Mouse (Mus musculus): ENCODE measurements around the gene Terf2. TPM values are rescaled to one million over a fixed set of nuclear protein-coding genes. Genes with fewer than 3 reads are reported as not detected.

Gene Terf2
- polyA plus RNA-seq (2017; shearing (Covaris generic)): 28.7 TPM

DNA sequence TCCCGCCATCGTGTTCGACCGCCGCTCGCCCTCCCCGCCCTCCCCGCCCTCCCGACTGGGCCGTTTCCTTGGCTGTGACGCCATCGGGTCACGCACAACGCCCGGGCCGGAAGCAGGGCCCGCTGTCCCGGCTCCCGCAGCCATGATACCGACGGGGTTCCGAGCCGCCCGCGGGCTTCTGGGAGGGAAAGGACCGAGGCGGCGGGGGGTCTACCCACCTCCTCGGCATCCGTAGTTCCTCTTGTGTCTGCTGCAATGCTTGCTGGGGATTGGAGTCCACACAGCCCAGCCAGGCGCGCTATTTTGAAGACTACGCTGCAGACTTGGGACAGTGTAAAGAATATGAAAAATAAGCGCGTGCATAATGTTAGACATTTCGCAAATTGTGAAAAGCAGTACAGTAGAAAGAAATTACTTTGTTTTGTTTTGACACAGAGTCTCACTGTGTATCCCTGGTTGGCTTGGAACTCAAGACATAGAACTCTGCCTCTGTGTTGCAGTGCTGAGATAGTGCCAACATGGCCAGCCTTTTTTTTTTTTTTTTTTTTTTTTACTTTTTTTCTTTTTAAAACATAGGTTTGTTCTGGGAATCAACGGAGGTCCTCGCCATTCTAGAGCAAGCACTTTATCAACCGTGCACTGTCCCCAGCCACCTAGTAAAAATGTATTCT lies at the start of gene Terf2:
TSS of gene Terf2 (minus strand) at position 182 of the 671 bp plus-strand sequence.

GRCm38 (mm10) chr8:107065511-107066496 lies 30.5 kb downstream of the Terf2 start, which contains the start of gene Tmed6:
Tmed6 (minus strand) TSS chr8:107065644.

DNA sequence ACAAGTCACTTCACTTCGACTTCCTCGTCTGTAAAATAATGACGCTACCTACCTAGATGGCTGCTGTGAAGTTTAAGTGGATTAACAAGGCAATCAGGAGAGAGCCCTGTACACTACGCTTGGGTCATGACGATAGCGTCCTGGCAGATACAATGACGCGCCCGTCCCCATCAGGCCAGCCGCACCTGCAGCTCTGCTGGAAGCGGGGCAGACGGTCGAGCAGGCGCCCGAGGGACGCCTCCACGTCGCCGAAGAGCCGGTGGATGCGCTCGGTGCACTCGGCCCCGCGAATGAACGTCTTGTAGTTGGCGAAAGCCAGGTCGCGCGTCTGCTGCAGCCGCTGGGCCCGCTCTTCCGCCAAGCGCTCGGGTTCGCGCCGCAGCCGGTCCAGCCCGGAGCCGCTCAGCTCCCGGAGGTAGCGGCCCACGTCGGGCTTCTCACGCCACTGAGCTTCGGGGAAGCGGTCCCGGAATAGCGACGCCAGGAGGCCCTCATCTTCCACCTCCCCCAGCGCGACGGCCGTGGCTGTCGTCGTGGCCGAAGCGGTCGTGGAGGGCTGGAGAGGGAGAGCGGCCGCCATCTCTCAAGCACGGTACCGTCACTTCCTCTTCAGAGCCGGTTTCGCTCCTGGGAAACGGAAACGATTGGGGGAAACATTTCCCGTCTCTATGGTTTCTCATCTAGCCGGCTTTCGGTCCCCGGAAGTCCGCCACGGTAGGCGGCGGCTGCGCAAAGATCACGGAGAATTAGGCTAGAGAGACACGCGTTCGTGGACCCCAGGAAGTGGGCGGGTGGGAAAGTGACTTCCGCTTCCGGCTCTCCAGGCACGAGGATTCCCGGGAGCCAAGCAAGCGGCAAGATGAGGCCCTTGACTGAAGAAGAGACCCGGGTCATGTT lies 40.0 kb downstream of the Terf2 start, which contains the start of the genes Cog8 and Nip7:
TSS of gene Cog8 (minus strand) at position 614 of the 897 bp plus-strand sequence.
TSS of gene Nip7 (plus strand) at position 802 of the 897 bp plus-strand sequence.

GRCm38 (mm10) chr8:107048061-107048941 lies 48.0 kb downstream of the Terf2 start, which contains the start of gene Pdf:
Pdf (minus strand) TSS chr8:107048614.

GRCm38 (mm10) chr8:107030650-107031576 lies 65.4 kb downstream of the Terf2 start, which contains the start of gene Vps4a:
Vps4a (plus strand) TSS chr8:107031222.

Other genes starting within 250 kb of the Terf2 start
- not detected for gene Has3, start 226.3 kb downstream of the Terf2 start, polyA plus RNA-seq (2017; shearing (Covaris generic))
- gene Utp4, start 202.9 kb downstream of the Terf2 start, polyA plus RNA-seq (2017; shearing (Covaris generic)): 59.9 TPM
- gene Sntb2, start 160.8 kb downstream of the Terf2 start, polyA plus RNA-seq (2017; shearing (Covaris generic)): 9.1 TPM
- 70.0 TPM for gene Vps4a, start 65.3 kb downstream of the Terf2 start, polyA plus RNA-seq (2017; shearing (Covaris generic))
- 16.5 TPM for gene Pdf, start 47.9 kb downstream of the Terf2 start, polyA plus RNA-seq (2017; shearing (Covaris generic))
- 74.1 TPM for gene Cog8, start 39.9 kb downstream of the Terf2 start, polyA plus RNA-seq (2017; shearing (Covaris generic))
- gene Nip7, start 39.7 kb downstream of the Terf2 start, polyA plus RNA-seq (2017; shearing (Covaris generic)): 82.4 TPM
- gene Tmed6, start 30.9 kb downstream of the Terf2 start, polyA plus RNA-seq (2017; shearing (Covaris generic)): not detected
- 69.8 TPM for gene Cyb5b, start 54.1 kb upstream of the Terf2 start, polyA plus RNA-seq (2017; shearing (Covaris generic))
- gene Nfat5, start 196.9 kb upstream of the Terf2 start, polyA plus RNA-seq (2017; shearing (Covaris generic)): 23.4 TPM

Measured in CD4-positive, CD25-positive, alpha-beta regulatory T cell (primary cell).